Mouse (Mus musculus): ENCODE data around the gene Carns1.

Gene Carns1

DNA sequence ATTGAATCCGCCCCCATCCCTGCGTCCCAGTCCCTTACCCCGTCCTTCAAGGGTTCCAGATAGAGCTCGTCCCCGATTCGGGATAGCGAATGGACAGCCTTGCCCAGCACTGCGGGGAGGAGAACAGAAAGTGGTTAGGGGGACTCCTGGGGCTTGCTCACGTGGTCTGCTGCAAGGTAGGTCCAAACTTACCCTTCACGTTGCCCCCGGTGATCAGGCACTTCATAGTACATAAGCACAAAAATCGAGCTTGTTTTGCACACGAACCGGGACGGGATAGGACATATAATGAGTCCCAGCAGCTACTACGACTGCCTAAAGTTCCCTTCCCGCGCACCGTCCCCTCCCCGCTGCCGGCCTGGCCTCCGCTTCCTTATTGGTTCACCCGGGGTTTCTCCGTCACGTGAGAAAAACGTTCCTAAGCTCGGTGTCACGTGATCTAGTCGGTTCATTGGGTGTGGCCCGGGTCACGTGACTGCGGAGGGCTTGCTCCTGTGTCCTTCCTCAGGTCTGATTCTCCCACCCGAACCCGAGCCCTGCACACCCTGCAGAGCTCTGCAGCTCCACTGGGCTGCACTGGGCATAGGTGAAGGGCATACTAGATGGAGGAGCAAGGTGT is 26.1 kb upstream of the Carns1 start, which contains the start of gene Rad9a:
TSS of gene Rad9a (minus strand) at position 372 of the 619 bp plus-strand sequence.
- peak; percentile 96 to 97 for DNase-seq

GRCm38 (mm10) chr19:4197180-4197579 is 21.9 kb upstream of the Carns1 start:
- no peak for DNase-seq

GRCm38 (mm10) chr19:4196548-4196947 is 21.3 kb upstream of the Carns1 start:
- DNase-seq, result no peak

- DNase-seq, result no peak
These were observed 20.8 kb upstream of the Carns1 start for GRCm38 (mm10) chr19:4196048-4196447.

DNA sequence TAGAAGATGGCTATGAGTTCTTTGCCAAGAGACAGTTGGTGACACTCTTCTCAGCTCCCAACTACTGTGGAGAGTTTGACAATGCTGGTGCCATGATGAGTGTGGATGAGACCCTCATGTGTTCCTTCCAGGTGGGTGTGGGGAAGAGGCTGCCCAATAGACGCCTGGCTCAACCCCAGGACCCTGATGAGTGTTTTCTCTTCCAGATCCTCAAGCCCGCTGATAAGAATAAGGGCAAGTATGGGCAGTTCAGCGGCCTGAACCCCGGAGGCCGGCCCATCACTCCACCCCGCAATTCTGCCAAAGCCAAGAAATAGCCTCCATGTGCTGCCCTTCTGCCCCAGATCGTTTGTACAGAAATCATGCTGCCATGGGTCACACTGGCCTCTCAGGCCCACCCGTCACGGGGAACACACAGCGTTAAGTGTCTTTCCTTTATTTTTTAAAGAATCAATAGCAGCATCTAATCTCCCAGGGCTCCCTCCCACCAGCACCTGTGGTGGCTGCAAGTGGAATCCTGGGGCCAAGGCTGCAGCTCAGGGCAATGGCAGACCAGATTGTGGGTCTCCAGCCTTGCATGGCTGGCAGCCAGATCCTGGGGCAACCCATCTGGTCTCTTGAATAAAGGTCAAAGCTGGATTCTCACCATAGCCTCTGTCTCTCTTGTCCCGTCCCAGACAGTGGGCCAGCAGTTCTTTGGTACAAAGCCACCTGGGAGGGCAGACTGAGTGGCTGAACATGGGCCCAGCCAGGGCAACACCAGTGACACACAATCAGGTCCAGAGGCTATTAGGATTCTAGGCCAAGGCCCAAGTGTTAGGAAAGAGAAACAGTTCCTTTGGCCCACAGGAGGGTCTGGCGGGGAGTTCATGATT is 19.7 kb upstream of the Carns1 start:
- no peak for DNase-seq

DNA sequence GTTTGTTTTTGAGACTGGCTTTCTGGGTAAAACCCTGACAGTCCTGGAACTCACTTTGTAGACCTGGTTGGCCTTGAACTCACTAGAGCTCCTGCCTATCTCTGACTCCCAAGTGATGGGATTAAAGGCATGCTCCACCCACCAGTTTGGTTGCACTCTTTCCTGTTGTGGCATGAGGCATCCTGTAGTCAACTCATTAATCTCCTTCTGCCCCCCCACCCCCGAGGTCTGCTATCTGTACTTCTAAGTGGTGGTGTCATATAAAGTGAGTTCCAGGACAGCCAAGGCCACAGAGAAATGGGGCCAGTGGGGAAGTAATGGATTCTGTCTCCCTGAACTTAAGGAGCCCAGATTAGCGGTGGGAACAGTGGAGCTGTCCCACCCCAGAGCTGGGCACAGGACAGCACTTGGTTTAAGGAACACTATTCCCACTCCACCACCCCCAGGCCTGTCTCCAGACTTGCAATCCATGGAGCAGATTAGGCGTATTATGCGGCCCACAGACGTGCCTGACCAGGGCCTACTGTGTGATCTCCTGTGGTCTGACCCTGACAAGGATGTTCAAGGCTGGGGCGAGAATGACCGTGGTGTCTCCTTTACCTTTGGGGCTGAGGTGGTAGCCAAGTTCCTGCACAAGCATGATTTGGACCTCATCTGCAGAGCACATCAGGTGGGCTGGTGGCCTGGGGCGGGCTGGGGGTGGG is 18.9 kb upstream of the Carns1 start:
- no peak for DNase-seq

- no peak for DNase-seq
These were observed 17.9 kb upstream of the Carns1 start for GRCm38 (mm10) chr19:4193129-4193528.

DNA sequence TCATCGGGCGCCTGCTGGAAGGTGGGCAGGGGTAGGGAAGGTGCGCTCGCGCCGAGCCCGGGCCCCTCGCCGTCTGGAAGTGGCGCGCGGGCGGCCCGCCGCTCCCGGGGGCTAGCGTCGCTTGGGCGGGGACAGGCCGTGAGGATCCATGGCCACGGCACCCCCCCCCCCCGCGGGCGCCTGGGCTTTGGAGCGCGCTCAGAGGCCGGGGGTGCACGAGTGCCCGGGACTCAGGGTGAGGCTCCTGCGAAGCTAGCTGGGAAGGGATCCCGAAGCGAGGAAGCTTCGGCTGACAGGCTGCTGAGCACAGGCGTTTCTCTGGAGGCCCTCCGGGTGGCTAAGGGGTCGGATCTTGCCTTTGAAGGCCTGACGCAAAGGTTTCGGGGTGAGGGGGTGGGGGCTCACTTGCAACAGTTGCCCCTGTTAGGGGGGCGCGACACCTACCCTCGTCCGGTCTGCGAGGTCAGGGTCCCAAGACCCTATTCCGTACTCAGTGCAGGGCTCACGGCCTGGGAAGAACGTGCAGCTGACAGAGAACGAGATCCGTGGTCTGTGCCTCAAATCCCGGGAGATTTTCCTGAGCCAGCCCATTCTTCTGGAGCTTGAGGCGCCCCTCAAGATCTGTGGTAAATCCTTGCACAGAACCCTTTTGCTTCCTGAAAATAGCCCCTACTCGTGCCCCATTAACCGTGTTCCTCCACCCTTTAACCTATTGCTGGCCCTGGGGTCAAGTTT is 17.1 kb upstream of the Carns1 start:
- DNase-seq, result no peak

- peak; percentile 97 to 98 for DNase-seq
These were observed 16.4 kb upstream of the Carns1 start, which contains the start of gene Ppp1ca for GRCm38 (mm10) chr19:4191528-4192250. Gene Ppp1ca (plus strand): TSS chr19:4192065.

GRCm38 (mm10) chr19:4190831-4191334 is 15.6 kb upstream of the Carns1 start, which contains the start of gene Tbc1d10c:
Gene Tbc1d10c (minus strand): TSS chr19:4191284.
- peak; percentile 71 to 82 for DNase-seq

GRCm38 (mm10) chr19:4189051-4189620 is 13.9 kb upstream of the Carns1 start:
- no peak for DNase-seq

DNA sequence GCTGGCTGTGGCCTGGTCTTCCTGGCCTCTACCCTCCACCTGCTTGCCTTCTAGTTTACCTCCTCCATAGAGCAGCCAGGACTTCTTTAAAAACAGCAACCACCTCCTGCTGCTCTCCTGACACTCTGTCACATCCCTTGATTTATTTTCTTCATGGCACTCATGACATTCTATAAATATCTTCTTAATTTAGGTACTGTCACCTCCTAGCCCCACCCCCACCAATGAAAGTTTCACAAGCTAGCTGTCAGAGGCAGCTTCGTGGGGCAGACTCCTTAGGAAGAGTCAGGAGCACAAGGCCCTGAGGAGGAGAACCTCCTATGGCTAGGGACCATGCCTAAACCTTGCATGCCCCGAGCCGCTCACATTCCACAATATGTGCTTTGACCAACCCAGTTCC is 12.0 kb upstream of the Carns1 start:
- DNase-seq, result no peak

DNA sequence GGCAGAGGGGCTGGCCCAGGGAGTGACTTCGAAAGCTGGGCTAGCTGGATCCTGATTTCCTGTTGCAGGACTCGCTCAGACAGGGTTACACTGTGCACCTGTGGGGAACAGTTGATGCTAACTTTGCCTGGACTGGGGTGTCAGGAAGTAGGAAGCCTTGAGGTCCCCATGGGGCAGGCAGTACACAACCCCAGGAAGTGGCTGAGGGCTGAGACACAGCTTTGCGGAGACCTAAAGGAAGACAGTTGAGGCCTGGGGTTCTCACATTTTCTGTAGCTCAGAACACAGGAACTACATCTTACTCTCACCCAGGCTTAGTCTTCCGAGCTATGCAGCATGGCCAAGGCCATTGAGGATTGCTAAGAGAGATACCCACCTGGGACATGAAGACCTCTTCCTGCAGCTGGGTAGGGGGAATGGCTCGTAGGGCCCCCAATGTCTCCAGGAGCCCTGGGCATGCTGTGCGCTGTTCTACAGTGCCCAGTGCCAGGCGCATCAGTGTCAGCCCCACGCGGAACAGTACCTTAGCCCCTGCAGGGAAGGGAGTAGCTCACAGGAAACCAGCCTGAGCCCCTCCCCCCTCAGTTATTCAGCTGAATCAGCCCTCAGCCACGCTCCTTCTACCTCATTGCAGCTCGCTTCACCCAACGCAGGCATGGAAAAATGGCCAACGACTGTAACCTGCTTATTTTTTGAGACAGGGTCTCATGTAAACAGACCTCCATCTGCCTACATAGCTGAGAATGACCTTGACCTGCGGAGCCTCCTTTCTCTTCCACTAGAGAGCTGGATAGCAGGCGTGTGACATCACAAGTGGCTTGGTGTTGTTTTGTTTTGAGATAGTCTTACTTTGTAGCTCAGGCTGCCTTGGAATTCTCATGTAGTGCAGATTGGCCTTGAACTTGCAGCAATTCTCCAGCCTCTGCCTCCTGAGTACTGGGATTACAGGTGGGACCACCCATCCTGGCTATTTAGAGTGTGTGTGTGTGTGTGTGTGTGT is 10.0 kb upstream of the Carns1 start:
- peak; percentile 44 to 55 for DNase-seq

- no peak for DNase-seq
These were observed 8.4 kb upstream of the Carns1 start for GRCm38 (mm10) chr19:4183689-4184088.

GRCm38 (mm10) chr19:4181892-4182291 is 6.6 kb upstream of the Carns1 start:
- peak; percentile 75 to 77 for DNase-seq

DNA sequence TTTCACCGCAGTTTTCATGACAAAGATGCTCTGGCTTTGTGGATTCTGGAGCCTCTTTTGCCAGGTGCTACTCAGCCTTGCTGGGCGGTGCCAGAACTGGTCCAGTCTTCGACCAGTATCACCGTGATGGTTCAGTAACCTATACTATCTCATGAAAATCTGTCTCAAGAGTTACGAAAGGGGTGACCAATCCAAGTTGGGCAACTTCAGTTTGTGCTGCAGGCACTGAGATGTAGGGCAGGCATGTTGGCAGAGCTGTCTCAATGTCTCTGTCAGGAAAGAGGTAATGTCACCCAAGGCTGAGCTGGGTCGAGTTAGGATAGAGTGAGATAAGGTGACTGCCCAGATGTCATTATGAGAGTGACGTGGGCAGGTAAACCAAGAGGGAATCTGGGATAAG is 5.1 kb upstream of the Carns1 start:
- no peak for DNase-seq

DNA sequence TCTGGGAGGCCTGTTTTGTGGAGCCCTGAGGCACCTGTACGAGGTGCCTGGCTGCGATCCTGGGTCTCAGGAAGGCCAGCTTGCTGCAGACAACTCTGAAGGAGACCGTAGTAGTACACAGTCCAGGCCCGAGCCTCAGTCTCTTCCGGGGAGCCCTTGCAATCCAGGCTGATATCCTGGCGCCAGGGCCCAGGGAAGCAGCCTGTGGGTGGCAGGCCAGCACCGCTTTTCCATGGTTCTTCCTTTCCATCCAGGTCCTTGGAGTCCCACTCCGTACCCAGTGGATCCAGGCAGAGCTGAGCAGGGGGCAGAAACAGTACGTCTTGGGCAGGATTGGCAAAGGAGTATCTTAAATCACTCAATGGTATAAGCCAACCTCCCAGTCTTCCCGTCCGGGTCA is 2.4 kb downstream of the Carns1 start:
- no peak for DNase-seq

- peak; percentile 51 to 81 for DNase-seq
These were observed 3.6 kb downstream of the Carns1 start for GRCm38 (mm10) chr19:4171393-4172290.
